Mouse (Mus musculus): ENCODE measurements at regions not wholly inside any gene's neighbourhood (a gene's known extent, or its start where the extent isn't known, plus 50 kb on each side); places are given as distances from the start of the nearest gene placed in this dataset.

- DNase-seq (ENCODE audit: low spot score) = no peak
These were observed 759.9 kb upstream of the Fam160b2 start for GRCm38 (mm10) chr14:71359581-71359980.

- no peak for DNase-seq (ENCODE audit: low spot score)
These were observed 738.6 kb upstream of the Fam160b2 start for GRCm38 (mm10) chr14:71338219-71338618.

- DNase-seq (ENCODE audit: low spot score) = no peak
These were observed 737.3 kb upstream of the Fam160b2 start for GRCm38 (mm10) chr14:71336906-71337305.

GRCm38 (mm10) chr14:71334022-71334421, 734.4 kb upstream of the Fam160b2 start:
- no peak for DNase-seq (ENCODE audit: low spot score)

GRCm38 (mm10) chr14:71329862-71330630, 730.4 kb upstream of the Fam160b2 start:
- no peak for DNase-seq (ENCODE audit: low spot score)

GRCm38 (mm10) chr14:71327621-71328020, 728.0 kb upstream of the Fam160b2 start:
- no peak for DNase-seq (ENCODE audit: low spot score)

- DNase-seq (ENCODE audit: low spot score) = no peak
These were observed 727.0 kb upstream of the Fam160b2 start for GRCm38 (mm10) chr14:71326521-71327105.

- DNase-seq (ENCODE audit: low spot score) = no peak
These were observed 715.6 kb upstream of the Fam160b2 start for GRCm38 (mm10) chr14:71315228-71315627.

GRCm38 (mm10) chr14:71299755-71300154, 700.1 kb upstream of the Fam160b2 start:
- no peak for DNase-seq (ENCODE audit: low spot score)

- no peak for DNase-seq (ENCODE audit: low spot score)
These were observed 681.9 kb upstream of the Fam160b2 start for GRCm38 (mm10) chr14:71281568-71281967.

- DNase-seq (ENCODE audit: low spot score) = no peak
These were observed 676.7 kb upstream of the Fam160b2 start for GRCm38 (mm10) chr14:71276309-71276791.

- no peak for DNase-seq (ENCODE audit: low spot score)
These were observed 672.8 kb upstream of the Fam160b2 start for GRCm38 (mm10) chr14:71272470-71272869.

GRCm38 (mm10) chr14:71257650-71258049, 658.0 kb upstream of the Fam160b2 start:
- no peak for DNase-seq (ENCODE audit: low spot score)

GRCm38 (mm10) chr14:71254207-71254606, 654.6 kb upstream of the Fam160b2 start:
- DNase-seq (ENCODE audit: low spot score) = no peak

GRCm38 (mm10) chr14:71252136-71252535, 652.5 kb upstream of the Fam160b2 start:
- no peak for DNase-seq (ENCODE audit: low spot score)

- DNase-seq (ENCODE audit: low spot score) = no peak
These were observed 651.5 kb upstream of the Fam160b2 start for GRCm38 (mm10) chr14:71251116-71251515.

- no peak for DNase-seq (ENCODE audit: low spot score)
These were observed 649.8 kb upstream of the Fam160b2 start for GRCm38 (mm10) chr14:71249387-71249965.

GRCm38 (mm10) chr14:71248534-71248933, 648.9 kb upstream of the Fam160b2 start:
- no peak for DNase-seq (ENCODE audit: low spot score)

- no peak for DNase-seq (ENCODE audit: low spot score)
These were observed 642.2 kb upstream of the Fam160b2 start for GRCm38 (mm10) chr14:71241655-71242390.

GRCm38 (mm10) chr14:71236192-71236591, 636.6 kb upstream of the Fam160b2 start:
- no peak for DNase-seq (ENCODE audit: low spot score)

- no peak for DNase-seq (ENCODE audit: low spot score)
These were observed 635.3 kb upstream of the Fam160b2 start for GRCm38 (mm10) chr14:71234900-71235299.

GRCm38 (mm10) chr14:71234276-71234675, 634.6 kb upstream of the Fam160b2 start:
- no peak for DNase-seq (ENCODE audit: low spot score)
